Mouse (Mus musculus): ENCODE data around the gene Ssx2ip.

Gene Ssx2ip

GRCm38 (mm10) chr3:146393641-146394100 is 10.8 kb upstream of the Ssx2ip start:
- TF ChIP-seq POU5F1 (IDR thresholded peaks at IDR 0.05; ENCODE audit: borderline replicate concordance, low read length) (no peak), CTCF (conservative IDR thresholded peaks at IDR 0.05; ENCODE audit: low read length) (no peak), NANOG (IDR thresholded peaks at IDR 0.05; ENCODE audit: borderline replicate concordance, low read length) (no peak)
- no peaks in the 10 kb centered on the region for H3K9me3 ChIP-seq (ENCODE audit: low read length)

GRCm38 (mm10) chr3:146396256-146396655 is 8.2 kb upstream of the Ssx2ip start:
- TF ChIP-seq NANOG (IDR thresholded peaks at IDR 0.05; ENCODE audit: borderline replicate concordance, low read length) (no peak), POU5F1 (IDR thresholded peaks at IDR 0.05; ENCODE audit: borderline replicate concordance, low read length) (no peak)
- Histone ChIP-seq H3K9me3 (ENCODE audit: low read length) (no peaks in the 10 kb centered on the region), H3K4me3 (replicated peaks; ENCODE audit: low read length) (no peak overlapping the region), H3K27me3 (ENCODE audit: insufficient read depth, low read length) (peaks cover 5% of the 10 kb centered on the region; the same call in 1 of the 2 replicates), H3K4me1 (replicated peaks; ENCODE audit: low read depth, low read length) (peaks cover 9% of the 10 kb centered on the region; the same call in 1 of the 2 replicates), H3K36me3 (ENCODE audit: insufficient read depth, low read length) (no peaks in the 10 kb centered on the region)

More at GRCm38 (mm10) chr3:146393641-146394100, 10.8 kb upstream of the Ssx2ip start:
- Histone ChIP-seq H3K4me1 (replicated peaks; ENCODE audit: low read depth, low read length) (no peaks in the 10 kb centered on the region), H3K27me3 (ENCODE audit: insufficient read depth, low read length) (0 out of 2 replicates have a peak, but pooled peaks cover 11% of the 10 kb centered on the region), H3K36me3 (ENCODE audit: insufficient read depth, low read length) (no peaks in the 10 kb centered on the region), H3K4me3 (replicated peaks; ENCODE audit: low read length) (no peak overlapping the region)

DNA sequence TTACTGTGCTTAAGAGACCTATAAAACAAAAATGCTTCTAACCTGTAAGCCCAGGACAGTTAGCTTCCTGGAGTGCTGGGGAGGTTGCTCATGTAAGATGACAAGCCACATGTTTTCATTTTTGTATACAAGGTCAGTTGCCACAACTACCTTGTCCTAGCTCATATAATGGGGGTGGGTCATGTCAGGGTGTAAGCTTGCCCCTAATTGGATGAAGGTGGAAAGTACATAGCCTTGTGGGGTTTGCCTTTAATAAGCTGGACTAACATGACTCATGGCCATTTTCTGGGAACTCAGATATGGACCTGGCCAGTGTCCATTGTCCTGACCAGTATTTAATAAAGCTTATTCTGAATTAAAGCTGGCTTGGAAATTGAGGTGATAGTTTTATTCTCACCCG is 7.5 kb upstream of the Ssx2ip start:
- TF ChIP-seq NANOG (IDR thresholded peaks at IDR 0.05; ENCODE audit: borderline replicate concordance, low read length): no peak
- no peak for TF ChIP-seq POU5F1 (IDR thresholded peaks at IDR 0.05; ENCODE audit: borderline replicate concordance, low read length)
- no peak for TF ChIP-seq CTCF (conservative IDR thresholded peaks at IDR 0.05; ENCODE audit: low read length)
- Histone ChIP-seq H3K4me1 (replicated peaks; ENCODE audit: low read depth, low read length) (peaks cover 14% of the 10 kb centered on the region; the same call in 1 of the 2 replicates), H3K4me3 (replicated peaks; ENCODE audit: low read length) (no peak overlapping the region), H3K9me3 (ENCODE audit: low read length) (no peaks in the 10 kb centered on the region), H3K27me3 (ENCODE audit: insufficient read depth, low read length) (peaks cover 6% of the 10 kb centered on the region; the same call in 1 of the 2 replicates), H3K36me3 (ENCODE audit: insufficient read depth, low read length) (no peaks in the 10 kb centered on the region)

DNA sequence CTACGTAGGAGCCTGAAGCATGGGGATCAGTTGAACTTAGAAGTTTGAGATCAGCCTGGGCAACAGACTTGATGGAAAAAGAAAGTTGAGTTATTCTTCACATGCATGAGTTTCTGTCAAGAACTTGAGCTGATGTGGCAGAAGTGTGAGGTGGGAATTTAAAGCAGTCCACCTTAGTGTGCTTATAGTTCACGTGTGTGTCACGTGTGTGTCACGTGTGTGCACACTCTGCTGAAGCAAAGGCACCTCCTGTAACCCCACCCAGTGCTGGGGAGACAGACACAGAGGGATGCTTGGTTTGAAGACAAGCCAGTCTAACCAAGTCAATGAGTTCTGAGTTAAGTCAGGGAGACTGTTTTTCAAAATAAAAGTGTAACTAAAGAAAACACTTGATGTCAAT is 6.6 kb upstream of the Ssx2ip start:
- peaks cover 3% of the 10 kb centered on the region; the same call in 1 of the 2 replicates for H3K27me3 ChIP-seq (ENCODE audit: insufficient read depth, low read length)
- H3K36me3 ChIP-seq (ENCODE audit: insufficient read depth, low read length): no peaks in the 10 kb centered on the region
- H3K4me1 ChIP-seq (replicated peaks; ENCODE audit: low read depth, low read length): peaks cover 16% of the 10 kb centered on the region; the same call in 1 of the 2 replicates
- peaks cover 8% of the 10 kb centered on the region for H3K9me3 ChIP-seq (ENCODE audit: low read length)
- H3K4me3 ChIP-seq (replicated peaks; ENCODE audit: low read length): no peak overlapping the region
- no peak for TF ChIP-seq CTCF (conservative IDR thresholded peaks at IDR 0.05; ENCODE audit: low read length)
- no peak for TF ChIP-seq NANOG (IDR thresholded peaks at IDR 0.05; ENCODE audit: borderline replicate concordance, low read length)
- TF ChIP-seq POU5F1 (IDR thresholded peaks at IDR 0.05; ENCODE audit: borderline replicate concordance, low read length): no peak

- TF ChIP-seq POU5F1 (IDR thresholded peaks at IDR 0.05; ENCODE audit: borderline replicate concordance, low read length): no peak
- no peak for TF ChIP-seq CTCF (conservative IDR thresholded peaks at IDR 0.05; ENCODE audit: low read length)
- no peak for TF ChIP-seq NANOG (IDR thresholded peaks at IDR 0.05; ENCODE audit: borderline replicate concordance, low read length)
- no peak overlapping the region for H3K4me3 ChIP-seq (replicated peaks; ENCODE audit: low read length)
Observed at GRCm38 (mm10) chr3:146399203-146399602, 5.2 kb upstream of the Ssx2ip start.

DNA sequence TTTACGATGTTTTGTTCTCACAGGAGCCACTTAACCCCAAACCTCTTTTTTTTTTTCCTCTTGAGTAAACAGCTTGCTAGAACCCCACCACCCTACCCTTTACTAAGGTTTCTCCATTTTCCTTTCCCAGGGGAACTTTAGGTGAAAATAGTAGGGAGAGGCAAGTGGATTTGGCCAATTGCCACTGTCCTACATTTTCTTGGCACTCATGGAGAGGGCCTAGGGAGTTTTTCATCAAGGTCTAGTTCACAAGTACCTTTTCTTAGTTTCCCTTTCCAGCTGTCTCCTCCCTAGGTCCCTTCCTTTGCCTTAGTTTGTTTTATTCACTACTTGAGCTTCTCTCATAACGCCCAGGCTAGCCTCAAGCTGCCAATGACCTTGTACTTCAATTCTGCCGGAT is 672 bp upstream of the Ssx2ip start:
- Histone ChIP-seq H3K9me3 (ENCODE audit: low read length) (peaks cover 17% of the 10 kb centered on the region), H3K4me1 (replicated peaks; ENCODE audit: low read depth, low read length) (peaks cover 59% of the 10 kb centered on the region), H3K27me3 (ENCODE audit: insufficient read depth, low read length) (peaks cover 9% of the 10 kb centered on the region; the same call in 1 of the 2 replicates), H3K4me3 (replicated peaks; ENCODE audit: low read length) (peak overlapping the region; percentile 95), H3K36me3 (ENCODE audit: insufficient read depth, low read length) (peaks cover 5% of the 10 kb centered on the region; the same call in 1 of the 2 replicates)
- no peak for TF ChIP-seq POU5F1 (IDR thresholded peaks at IDR 0.05; ENCODE audit: borderline replicate concordance, low read length)
- no peak for TF ChIP-seq CTCF (conservative IDR thresholded peaks at IDR 0.05; ENCODE audit: low read length)
- no peak for TF ChIP-seq NANOG (IDR thresholded peaks at IDR 0.05; ENCODE audit: borderline replicate concordance, low read length)

More at GRCm38 (mm10) chr3:146399203-146399602, 5.2 kb upstream of the Ssx2ip start:
- Histone ChIP-seq H3K9me3 (ENCODE audit: low read length) (peaks cover 17% of the 10 kb centered on the region), H3K27me3 (ENCODE audit: insufficient read depth, low read length) (peaks cover 3% of the 10 kb centered on the region; the same call in 1 of the 2 replicates), H3K4me1 (replicated peaks; ENCODE audit: low read depth, low read length) (peaks cover 23% of the 10 kb centered on the region; the same call in 1 of the 2 replicates), H3K36me3 (ENCODE audit: insufficient read depth, low read length) (no peaks in the 10 kb centered on the region)

GRCm38 (mm10) chr3:146405213-146406006 is 968 bp downstream of the Ssx2ip start:
- Histone ChIP-seq H3K4me1 (replicated peaks; ENCODE audit: low read depth, low read length) (peaks cover 70% of the 10 kb centered on the region), H3K36me3 (ENCODE audit: insufficient read depth, low read length) (peaks cover 5% of the 10 kb centered on the region; the same call in 1 of the 2 replicates), H3K9me3 (ENCODE audit: low read length) (peaks cover 17% of the 10 kb centered on the region), H3K4me3 (replicated peaks; ENCODE audit: low read length) (peak overlapping the region; percentile 95), H3K27me3 (ENCODE audit: insufficient read depth, low read length) (0 out of 2 replicates have a peak, but pooled peaks cover 9% of the 10 kb centered on the region)
- no peak for TF ChIP-seq NANOG (IDR thresholded peaks at IDR 0.05; ENCODE audit: borderline replicate concordance, low read length)
- no peak for TF ChIP-seq CTCF (conservative IDR thresholded peaks at IDR 0.05; ENCODE audit: low read length)
- TF ChIP-seq POU5F1 (IDR thresholded peaks at IDR 0.05; ENCODE audit: borderline replicate concordance, low read length): no peak

- Histone ChIP-seq H3K4me3 (replicated peaks; ENCODE audit: low read length) (peak overlapping the region; percentile 95), H3K36me3 (ENCODE audit: insufficient read depth, low read length) (peaks cover 5% of the 10 kb centered on the region; the same call in 1 of the 2 replicates), H3K9me3 (ENCODE audit: low read length) (peaks cover 17% of the 10 kb centered on the region), H3K4me1 (replicated peaks; ENCODE audit: low read depth, low read length) (peaks cover 73% of the 10 kb centered on the region), H3K27me3 (ENCODE audit: insufficient read depth, low read length) (0 out of 2 replicates have a peak, but pooled peaks cover 9% of the 10 kb centered on the region)
- no peak for TF ChIP-seq NANOG (IDR thresholded peaks at IDR 0.05; ENCODE audit: borderline replicate concordance, low read length)
- no peak for TF ChIP-seq CTCF (conservative IDR thresholded peaks at IDR 0.05; ENCODE audit: low read length)
- no peak for TF ChIP-seq POU5F1 (IDR thresholded peaks at IDR 0.05; ENCODE audit: borderline replicate concordance, low read length)
Observed at GRCm38 (mm10) chr3:146406007-146406341, 1.5 kb downstream of the Ssx2ip start.
